Mouse (Mus musculus) heart, adult 2 months (tissue): ENCODE results near the gene Lsm10. TPM values are rescaled to one million over a fixed set of nuclear protein-coding genes. Genes with fewer than 3 reads are reported as not detected.
"Not testable (repeated sequence)": the region's sequence is repeated elsewhere in the genome, so short reads cannot be mapped to it uniquely, and the experiment has no call there.

ENCODE experiments used
- DNase-seq, 2 experiments: peaks; one replicate each; pipeline ENCODE4 v3.0.0; 2021
- H3K27ac ChIP-seq: fragments of 200-600 bp; 2 replicates; pipeline ENCODE4 v1.8.1; 2022
- H3K27me3 ChIP-seq: fragments of 200-500 bp; 2 replicates; pipeline ENCODE4 v1.6.1; 2012; ENCODE audit warnings: mild to moderate bottlenecking, low read length, inconsistent platforms, mixed read lengths; ENCODE audit not compliant: control insufficient read depth, insufficient read depth
- H3K36me3 ChIP-seq: fragments of 200-500 bp; 2 replicates; pipeline ENCODE4 v1.6.1; 2012; ENCODE audit warnings: low read length, inconsistent platforms; ENCODE audit not compliant: control insufficient read depth, insufficient read depth
- H3K4me1 ChIP-seq: fragments of 200-500 bp; 2 replicates; pipeline ENCODE4 v1.6.1; 2011; ENCODE audit warnings: low read length; ENCODE audit not compliant: control insufficient read depth, insufficient read depth
- H3K4me3 ChIP-seq: fragments of 200-600 bp; 2 replicates; pipeline ENCODE4 v1.8.1; 2022
- H3K79me2 ChIP-seq: fragments of 200-500 bp; replicated peaks from 2 replicates; pipeline ENCODE4 v1.6.1; 2012; ENCODE audit warnings: mild to moderate bottlenecking, inconsistent platforms, low read length, moderate library complexity, mixed read lengths; ENCODE audit not compliant: control insufficient read depth, insufficient read depth
- H3K9ac ChIP-seq: fragments of 200-500 bp; 2 replicates; pipeline ENCODE4 v1.6.1; 2012; ENCODE audit warnings: low read depth, mild to moderate bottlenecking, control low read depth, inconsistent platforms, low read length, mixed read lengths
- CTCF ChIP-seq: fragments of 200-600 bp; IDR thresholded peaks from 2 replicates; pipeline ENCODE4 v1.8.1; 2022; ENCODE audit warnings: antibody characterized with exemption, mild to moderate bottlenecking, moderate library complexity
- EP300 ChIP-seq: fragments of 200-500 bp; IDR thresholded peaks from 2 replicates; pipeline ENCODE4 v1.6.1; 2011; ENCODE audit warnings: low read depth, low read length, control low read depth; ENCODE audit not compliant: insufficient read depth
- POLR2A ChIP-seq: fragments of 200-500 bp; IDR thresholded peaks from 2 replicates; pipeline ENCODE4 v1.6.1; 2011; ENCODE audit warnings: mild to moderate bottlenecking, low read depth, low read length, control low read depth; ENCODE audit not compliant: insufficient read depth
- WGBS: fragments of 180-500 bp; shearing (Covaris S2); methylation state at CpG from one replicate; pipeline ENCODE4 v1.1.7; 2018; 5-methylcytosine and 5-hydroxymethylcytosine counted together
- intact Hi-C: fragments of 180-260 bp; cut with DNase I; formaldehyde crosslinking; loops from one replicate; pipeline ENCODE4 v1.15.1; 2025
- polyA plus RNA-seq: library from polyadenylated mRNA; depleted of rRNA; stranded (reverse); fragments of >200 nt; gene quantifications from 2 replicates; pipeline ENCODE4 v1.2.3, GENCODE M21; 2012
- total RNA-seq, 2 experiments: library from RNA; stranded (reverse); gene quantifications; 2 replicates each; pipeline ENCODE4 v1.2.3; 2021

The Lsm10 gene
- total and polyA plus RNA-seq, 3 experiments, result 17.0 to 33.1 (median 18.9) TPM

GRCm38 (mm10) chr4:126090101-126090847 is 6.1 kb upstream of the Lsm10 start:
- no peaks in the 10 kb centered on the region for H3K27me3 ChIP-seq
- 65% methylated on average over 7 of the region's 7 CpGs for WGBS

GRCm38 (mm10) chr4:126090848-126091124 is 5.6 kb upstream of the Lsm10 start:
- TF ChIP-seq EP300 (no peak), CTCF (no peak), POLR2A (no peak)
- Histone ChIP-seq H3K27me3 (no peaks in the 10 kb centered on the region), H3K9ac (no peak overlapping the region), H3K36me3 (no peaks in the 10 kb centered on the region), H3K27ac (no peak overlapping the region), H3K79me2 (no peaks in the 10 kb centered on the region), H3K4me1 (no peaks in the 10 kb centered on the region; the same call in 1 of the 2 replicates), H3K4me3 (no peak overlapping the region)
- intact Hi-C loops, result no loop called here
- WGBS, result 73% methylated on average over 4 of the region's 4 CpGs
- no peak for DNase-seq

More at GRCm38 (mm10) chr4:126090101-126090847, 6.1 kb upstream of the Lsm10 start:
- DNase-seq, result no peak
- intact Hi-C loops, result no loop called here
- TF ChIP-seq CTCF, result no peak
- no peak for TF ChIP-seq EP300
- no peak for TF ChIP-seq POLR2A
- no peaks in the 10 kb centered on the region for H3K79me2 ChIP-seq
- no peak overlapping the region for H3K9ac ChIP-seq
- no peaks in the 10 kb centered on the region; the same call in 1 of the 2 replicates for H3K4me1 ChIP-seq
- no peak overlapping the region for H3K27ac ChIP-seq
- H3K4me3 ChIP-seq, result no peak overlapping the region
- no peaks in the 10 kb centered on the region for H3K36me3 ChIP-seq

- Histone ChIP-seq H3K27ac (no peak overlapping the region), H3K4me1 (no peaks in the 10 kb centered on the region), H3K9ac (no peak overlapping the region), H3K79me2 (no peaks in the 10 kb centered on the region), H3K36me3 (no peaks in the 10 kb centered on the region), H3K27me3 (no peaks in the 10 kb centered on the region), H3K4me3 (no peak overlapping the region)
- no peak for DNase-seq
- 85% methylated on average over 8 of the region's 8 CpGs for WGBS
- intact Hi-C loops, result no loop called here
- no peak for TF ChIP-seq POLR2A
- TF ChIP-seq EP300, result no peak
- TF ChIP-seq CTCF, result no peak
Observed at GRCm38 (mm10) chr4:126091873-126092272, 4.5 kb upstream of the Lsm10 start.

GRCm38 (mm10) chr4:126095622-126096430 is 597 bp upstream of the Lsm10 start:
- H3K36me3 ChIP-seq, DNase-seq, intact Hi-C loops, H3K9ac ChIP-seq, H3K4me1 ChIP-seq, H3K27me3 ChIP-seq, H3K4me3 ChIP-seq, H3K79me2 ChIP-seq: not testable (repeated sequence)
- H3K27ac ChIP-seq, result peak overlapping the region; percentile 88
- 49% methylated on average over 14 of the region's 14 CpGs for WGBS
- peak; percentile 16; the same call in 1 of the 2 replicates for TF ChIP-seq CTCF

- Histone ChIP-seq H3K36me3 (0 out of 2 replicates have a peak, but pooled peaks cover 3% of the 10 kb centered on the region), H3K4me1 (peaks cover 7% of the 10 kb centered on the region), H3K4me3 (no peak overlapping the region), H3K9ac (no peak overlapping the region), H3K27ac (no peak overlapping the region), H3K79me2 (0 out of 2 replicates have a peak, but pooled peaks cover 1% of the 10 kb centered on the region), H3K27me3 (no peaks in the 10 kb centered on the region)
- WGBS, result 86% methylated on average over 20 of the region's 20 CpGs
- no peak for DNase-seq
- intact Hi-C loops, result no loop called here
- no peak for TF ChIP-seq POLR2A
- TF ChIP-seq EP300, result no peak
- no peak for TF ChIP-seq CTCF
Observed at GRCm38 (mm10) chr4:126097711-126098253, 1.4 kb downstream of the Lsm10 start.
